Mouse (Mus musculus) hindlimb bud, embryonic 11.5 days (tissue): ENCODE results near the gene L1td1.
"Not testable (repeated sequence)": the region's sequence is repeated elsewhere in the genome, so short reads cannot be mapped to it uniquely, and the experiment has no call there.

Source experiments
- DNase-seq: peaks from one replicate; pipeline ENCODE4 v3.0.0-alpha.2; 2012; ENCODE audit warnings: low read depth, low spot score; ENCODE audit errors: extremely low spot score

Gene L1td1

GRCm38 (mm10) chr4:98726590-98727237 is at the start of gene L1td1:
TSS of gene L1td1 (plus strand) at chr4:98726734.
- DNase-seq = no peak

GRCm38 (mm10) chr4:98677506-98677905 is 49.0 kb upstream of the L1td1 start:
- peak; percentile 86 for DNase-seq

GRCm38 (mm10) chr4:98686678-98687267 is 39.8 kb upstream of the L1td1 start:
- no peak for DNase-seq

- no peak for DNase-seq
Observed at GRCm38 (mm10) chr4:98688116-98688515, 38.4 kb upstream of the L1td1 start.

GRCm38 (mm10) chr4:98688520-98688919 is 38.0 kb upstream of the L1td1 start:
- no peak for DNase-seq

GRCm38 (mm10) chr4:98689988-98690387 is 36.5 kb upstream of the L1td1 start:
- no peak for DNase-seq

- DNase-seq = no peak
Observed at GRCm38 (mm10) chr4:98693465-98694185, 32.9 kb upstream of the L1td1 start.

- no peak for DNase-seq
Observed at GRCm38 (mm10) chr4:98697932-98698331, 28.6 kb upstream of the L1td1 start.

- no peak for DNase-seq
Observed at GRCm38 (mm10) chr4:98698921-98699320, 27.6 kb upstream of the L1td1 start.

GRCm38 (mm10) chr4:98700156-98700555 is 26.4 kb upstream of the L1td1 start:
- DNase-seq = no peak

GRCm38 (mm10) chr4:98702201-98702894 is 24.2 kb upstream of the L1td1 start:
- peak; percentile 89 for DNase-seq

GRCm38 (mm10) chr4:98710891-98711290 is 15.6 kb upstream of the L1td1 start:
- DNase-seq = no peak

- DNase-seq = no peak
Observed at GRCm38 (mm10) chr4:98717735-98718546, 8.6 kb upstream of the L1td1 start.

GRCm38 (mm10) chr4:98718547-98718917 is 8.0 kb upstream of the L1td1 start:
- DNase-seq = no peak

GRCm38 (mm10) chr4:98722454-98722853 is 4.1 kb upstream of the L1td1 start:
- DNase-seq = no peak

- not testable (repeated sequence) for DNase-seq
Observed at GRCm38 (mm10) chr4:98724682-98725081, 1.9 kb upstream of the L1td1 start.

GRCm38 (mm10) chr4:98725439-98725838 is 1.1 kb upstream of the L1td1 start:
- DNase-seq = no peak

GRCm38 (mm10) chr4:98727295-98727958 is 893 bp downstream of the L1td1 start:
- no peak for DNase-seq

GRCm38 (mm10) chr4:98727959-98728347 is 1.4 kb downstream of the L1td1 start:
- DNase-seq = no peak

- no peak for DNase-seq
Observed at GRCm38 (mm10) chr4:98728716-98729115, 2.2 kb downstream of the L1td1 start.
